Mouse (Mus musculus): ENCODE results near the gene Umad1.

DNA sequence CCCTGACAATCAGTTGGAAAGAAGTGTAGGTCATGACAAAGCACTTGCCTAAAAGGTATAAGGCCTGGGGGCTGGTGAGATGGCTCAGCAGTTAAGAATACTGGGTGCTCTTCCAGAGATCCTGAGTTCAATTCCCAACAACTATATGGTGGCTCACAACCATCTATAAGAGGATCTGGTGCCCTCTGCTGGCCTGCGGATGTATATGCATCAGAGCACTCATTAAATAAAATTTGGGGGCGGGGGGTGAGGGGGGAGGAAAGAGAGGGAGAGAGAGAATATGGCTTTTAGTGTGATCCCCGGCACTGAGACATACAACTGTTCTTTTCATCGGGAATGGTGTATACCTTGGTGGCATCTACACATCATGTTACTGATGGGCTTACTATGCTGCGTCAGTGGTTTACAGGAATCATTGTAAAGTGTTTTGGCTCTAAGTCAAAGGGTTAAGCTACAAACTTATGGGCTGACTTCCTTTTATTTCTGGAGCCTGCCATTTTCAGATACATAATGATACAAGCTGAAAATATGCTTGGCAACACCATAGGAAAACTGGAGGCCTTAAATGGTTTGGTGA is 19.4 kb downstream of the Umad1 start:
- TF ChIP-seq CTCF (IDR thresholded peaks at IDR 0.05; ENCODE audit: low read depth) (peak; percentile 58), EP300 (optimal IDR thresholded peaks at IDR 0.05) (no peak)
